Mouse (Mus musculus) brain, embryonic 14.5 days (tissue): ENCODE results near the gene Mpp3.

ENCODE experiments used
- CTCF ChIP-seq: fragments of 200-500 bp; IDR thresholded peaks from 2 replicates; pipeline ENCODE4 v1.5.1; 2012; ENCODE audit warnings: inconsistent platforms, mild to moderate bottlenecking, moderate library complexity, borderline replicate concordance; ENCODE audit not compliant: insufficient read depth, insufficient read length; ENCODE audit errors: extremely low read depth
- POLR2A ChIP-seq: fragments of 200-500 bp; IDR thresholded peaks from 2 replicates; pipeline ENCODE4 v1.6.1; 2012; ENCODE audit warnings: mild to moderate bottlenecking, inconsistent platforms, borderline replicate concordance; ENCODE audit not compliant: poor library complexity, insufficient read depth, insufficient read length, severe bottlenecking; ENCODE audit errors: extremely low read depth

DNA sequence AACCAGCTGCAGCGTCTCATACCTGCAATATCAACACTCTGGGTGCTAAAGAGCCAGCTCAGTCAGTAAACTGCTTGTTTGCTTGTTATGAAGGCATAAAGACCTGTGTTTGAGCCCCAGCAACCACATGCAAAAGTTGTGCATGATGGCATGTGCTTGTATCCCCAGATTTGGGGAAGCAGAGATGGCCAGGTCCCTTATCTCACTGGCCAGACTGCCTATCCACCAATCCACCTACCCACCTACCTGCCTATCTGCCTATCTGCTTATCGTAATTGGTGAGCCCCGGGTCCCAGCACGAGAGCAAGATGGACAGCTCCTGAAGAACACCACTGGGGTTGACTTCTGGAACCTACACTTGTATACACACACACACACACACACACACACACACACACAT is 1.0 kb upstream of the Mpp3 start:
- TF ChIP-seq CTCF (no peak), POLR2A (no peak)
